Mouse (Mus musculus): ENCODE results near the gene Rgr. TPM values are rescaled to one million over a fixed set of nuclear protein-coding genes. Genes with fewer than 3 reads are reported as not detected.
A peak's percentile ranks its signal among the peaks of the same experiment; 100 is the strongest.

Gene Rgr
- polyA plus RNA-seq, 1 experiment = not detected

DNA sequence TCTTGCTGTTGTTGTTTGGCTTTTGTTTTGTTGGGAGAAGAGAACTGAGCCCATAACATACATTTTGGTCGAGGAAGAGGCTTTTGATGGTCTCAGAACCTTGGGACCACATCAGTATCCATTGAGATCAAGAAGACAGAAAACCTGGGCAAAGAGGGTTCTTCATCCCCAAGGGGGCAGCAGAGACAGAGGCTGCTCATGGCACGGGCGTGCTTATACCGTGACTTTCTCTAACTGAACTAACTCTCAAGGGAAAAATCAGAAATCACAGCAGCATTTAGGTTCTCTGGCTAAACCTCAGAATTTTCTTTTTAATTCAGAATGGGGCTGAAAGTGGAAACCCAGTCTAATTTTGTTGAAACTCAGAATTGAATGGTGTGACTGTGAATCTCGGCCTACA lies 14.3 kb downstream of the Rgr start:
- H3K4me3 ChIP-seq (replicated peaks; ENCODE audit: extremely low read depth, low read depth, low read length) = no peak overlapping the region
- TF ChIP-seq POLR2A (IDR thresholded peaks at IDR 0.05; ENCODE audit: borderline replicate concordance, extremely low read depth, low read depth, low read length) (no peak), CTCF (IDR thresholded peaks at IDR 0.05; ENCODE audit: insufficient read depth, low read length) (no peak)
- 46% methylated on average over 5 of the region's 5 CpGs for WGBS
- no peaks in the 10 kb centered on the region; the same call in 1 of the 2 replicates for H3K4me1 ChIP-seq (ENCODE audit: control insufficient read depth, insufficient read depth, low read length)
- no peak for DNase-seq

DNA sequence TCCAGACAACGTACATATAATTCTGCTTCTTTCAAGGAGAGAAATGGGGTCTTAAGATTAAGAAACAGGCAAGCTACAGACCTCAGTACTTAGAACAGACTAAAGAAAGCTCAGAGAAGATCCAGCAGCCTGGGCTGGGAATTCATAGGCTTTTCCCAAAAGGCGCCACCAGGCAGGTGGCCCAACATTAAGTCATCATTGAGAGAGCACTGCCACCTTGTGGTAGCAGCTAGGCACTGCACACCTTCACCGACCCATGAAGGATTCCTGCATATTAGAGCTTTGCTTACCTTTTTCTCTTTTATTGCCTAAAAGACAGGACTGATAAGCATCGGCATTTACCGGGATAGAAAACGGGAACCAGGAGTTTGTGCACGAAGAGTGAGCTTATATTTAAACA lies 15.5 kb downstream of the Rgr start:
- DNase-seq = peak; percentile 68
- WGBS = 12% methylated on average over 7 of the region's 7 CpGs
- H3K4me1 ChIP-seq (ENCODE audit: control insufficient read depth, insufficient read depth, low read length) = no peaks in the 10 kb centered on the region; the same call in 1 of the 2 replicates
- TF ChIP-seq POLR2A (IDR thresholded peaks at IDR 0.05; ENCODE audit: borderline replicate concordance, extremely low read depth, low read depth, low read length) (no peak), CTCF (IDR thresholded peaks at IDR 0.05; ENCODE audit: insufficient read depth, low read length) (peak; percentile 99)
- H3K4me3 ChIP-seq (replicated peaks; ENCODE audit: extremely low read depth, low read depth, low read length) = peak overlapping the region; percentile 20

DNA sequence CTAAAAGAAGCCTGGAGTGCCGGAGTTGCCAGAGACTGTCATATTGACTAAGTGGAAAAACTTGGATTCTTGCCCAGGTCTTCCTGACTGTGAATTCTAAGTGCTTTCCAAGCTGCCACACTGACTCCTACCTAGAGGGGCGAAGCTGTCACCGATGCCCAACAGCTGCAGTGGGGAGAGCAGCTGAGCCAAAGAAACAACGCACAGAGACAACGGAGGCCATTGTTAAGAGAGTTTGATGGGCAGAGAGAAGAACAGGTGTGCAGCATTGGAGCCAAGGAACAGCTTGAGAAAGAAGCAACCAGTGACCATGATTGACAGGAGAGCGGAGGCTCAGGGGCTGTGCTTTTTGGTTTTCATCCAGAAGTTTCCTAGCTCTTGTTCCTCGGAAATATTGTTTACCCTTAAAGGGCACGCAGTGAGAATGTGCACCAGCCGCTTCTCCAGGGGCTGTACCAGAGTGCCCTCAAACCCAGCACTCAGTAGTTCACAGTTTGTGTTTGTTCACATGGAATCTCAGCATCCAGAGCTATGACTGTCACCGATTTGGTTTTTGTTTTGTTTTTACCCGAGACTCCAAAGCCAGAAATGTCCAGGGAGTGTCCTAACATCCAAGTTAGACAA lies 16.2 kb downstream of the Rgr start:
- 36% methylated on average over 11 of the region's 11 CpGs for WGBS
- no peak for DNase-seq
- Histone ChIP-seq H3K4me1 (ENCODE audit: control insufficient read depth, insufficient read depth, low read length) (no peaks in the 10 kb centered on the region; the same call in 1 of the 2 replicates), H3K4me3 (replicated peaks; ENCODE audit: extremely low read depth, low read depth, low read length) (no peak overlapping the region)
- no peak for TF ChIP-seq CTCF (IDR thresholded peaks at IDR 0.05; ENCODE audit: insufficient read depth, low read length)

DNA sequence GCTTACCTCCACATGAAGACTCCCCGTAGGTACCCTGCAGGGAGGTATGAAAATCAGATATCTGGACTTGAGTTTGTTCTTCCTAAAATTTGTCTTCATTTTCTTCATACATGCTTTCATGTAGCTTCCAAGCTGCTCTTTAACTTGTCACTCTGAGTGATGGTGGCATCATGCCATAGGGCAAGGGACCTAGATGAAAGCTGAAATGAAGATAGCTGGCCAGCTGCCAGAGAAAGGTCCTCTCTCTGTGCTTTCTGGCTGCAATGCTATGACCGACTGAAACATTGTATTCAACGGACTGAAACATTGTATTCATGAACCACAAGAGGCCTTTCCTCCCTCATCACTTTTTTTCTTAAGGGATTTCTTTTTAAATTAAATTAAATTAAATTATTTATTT lies 20.2 kb downstream of the Rgr start:
- 73% methylated on average over 3 of the region's 3 CpGs for WGBS
- no peak for DNase-seq
- no peak overlapping the region for H3K4me3 ChIP-seq (replicated peaks; ENCODE audit: extremely low read depth, low read depth, low read length)
- no peak for TF ChIP-seq POLR2A (IDR thresholded peaks at IDR 0.05; ENCODE audit: borderline replicate concordance, extremely low read depth, low read depth, low read length)
- no peaks in the 10 kb centered on the region; the same call in 1 of the 2 replicates for H3K4me1 ChIP-seq (ENCODE audit: control insufficient read depth, insufficient read depth, low read length)

DNA sequence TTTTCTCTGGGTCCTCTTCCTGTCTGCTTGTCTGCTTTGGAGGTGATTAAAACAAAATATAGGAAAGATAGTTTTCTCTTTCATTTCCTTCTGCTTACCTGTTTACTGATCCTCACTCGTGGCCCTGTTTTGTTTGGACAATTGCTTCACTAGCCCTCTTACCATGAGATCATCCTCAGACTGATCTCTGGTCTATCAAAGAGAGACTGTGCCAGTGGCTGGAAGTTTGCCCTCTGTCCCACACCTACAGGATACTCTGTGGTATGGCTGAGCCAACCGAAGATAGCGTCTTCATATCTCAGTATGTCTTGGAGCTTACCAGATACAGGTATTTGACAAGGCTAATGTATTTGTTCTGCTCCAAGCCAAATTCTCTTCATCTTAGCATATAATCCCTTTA lies 20.8 kb downstream of the Rgr start:
- no peaks in the 10 kb centered on the region; the same call in 1 of the 2 replicates for H3K4me1 ChIP-seq (ENCODE audit: control insufficient read depth, insufficient read depth, low read length)
- TF ChIP-seq CTCF (IDR thresholded peaks at IDR 0.05; ENCODE audit: insufficient read depth, low read length) = no peak
- TF ChIP-seq POLR2A (IDR thresholded peaks at IDR 0.05; ENCODE audit: borderline replicate concordance, extremely low read depth, low read depth, low read length) = no peak
- no peak overlapping the region for H3K4me3 ChIP-seq (replicated peaks; ENCODE audit: extremely low read depth, low read depth, low read length)
- WGBS = 84% methylated on average over 3 of the region's 3 CpGs
- DNase-seq = no peak

DNA sequence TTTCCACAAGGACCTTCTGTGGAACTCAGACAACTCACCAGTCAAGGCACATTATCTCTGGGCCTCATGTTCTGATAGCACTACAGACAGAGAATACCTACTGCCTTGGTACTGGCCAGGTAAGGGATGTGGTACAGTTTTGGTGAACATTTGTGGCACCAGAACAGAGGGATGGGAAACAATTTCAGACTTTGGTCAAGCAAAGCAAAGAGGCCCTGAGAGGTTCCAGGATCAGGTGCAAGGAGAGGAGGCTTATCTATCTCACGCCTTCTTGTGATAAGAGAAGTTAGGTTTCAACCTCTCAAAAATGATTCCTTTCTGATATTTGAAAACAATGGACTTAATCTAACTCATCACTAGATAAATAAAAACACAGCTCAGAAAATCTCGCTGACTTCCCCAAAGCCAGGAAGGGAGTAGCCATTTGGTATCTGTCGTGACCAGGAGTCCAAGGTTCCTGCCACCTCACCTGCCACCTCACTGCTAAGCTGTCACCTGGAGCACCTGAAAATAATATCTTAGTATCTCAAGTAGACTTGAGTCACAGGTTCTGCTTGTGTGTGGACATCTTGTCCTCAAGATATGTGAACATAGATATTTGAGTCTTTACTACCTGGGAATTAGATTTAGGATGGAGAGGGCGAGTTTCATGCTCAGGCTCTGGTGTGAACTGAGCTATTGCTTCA lies 21.4 kb downstream of the Rgr start:
- 68% methylated on average over 4 of the region's 4 CpGs for WGBS
- DNase-seq = no peak
- TF ChIP-seq CTCF (IDR thresholded peaks at IDR 0.05; ENCODE audit: insufficient read depth, low read length) (no peak), POLR2A (IDR thresholded peaks at IDR 0.05; ENCODE audit: borderline replicate concordance, extremely low read depth, low read depth, low read length) (no peak)

DNA sequence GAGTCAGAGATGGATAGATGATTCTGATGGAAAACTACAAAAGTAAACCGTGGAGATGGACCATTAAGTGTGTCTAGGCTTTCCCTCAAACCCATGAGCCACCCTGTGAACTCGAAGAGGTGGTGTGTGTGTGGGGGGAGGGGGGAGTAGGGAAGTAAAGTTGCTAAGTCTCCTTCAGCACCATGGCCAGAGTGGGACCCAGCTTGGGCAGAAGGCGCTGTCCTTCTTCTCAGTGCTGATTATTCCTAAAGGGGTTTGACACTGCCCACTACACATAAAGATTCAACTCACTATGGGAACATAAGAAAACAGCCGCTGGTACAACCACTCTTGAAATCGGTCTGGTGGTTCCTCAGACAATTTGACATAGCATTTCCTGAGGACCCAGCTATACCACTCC lies 32.9 kb downstream of the Rgr start:
- Histone ChIP-seq H3K4me1 (ENCODE audit: control insufficient read depth, insufficient read depth, low read length) (no peaks in the 10 kb centered on the region), H3K4me3 (replicated peaks; ENCODE audit: extremely low read depth, low read depth, low read length) (no peak overlapping the region)
- 29% methylated on average over 5 of the region's 5 CpGs for WGBS
- DNase-seq = no peak
- TF ChIP-seq POLR2A (IDR thresholded peaks at IDR 0.05; ENCODE audit: borderline replicate concordance, extremely low read depth, low read depth, low read length) (no peak), CTCF (IDR thresholded peaks at IDR 0.05; ENCODE audit: insufficient read depth, low read length) (no peak)

More for the DNA sequence above, 21.4 kb downstream of the Rgr start:
- Histone ChIP-seq H3K4me1 (ENCODE audit: control insufficient read depth, insufficient read depth, low read length) (no peaks in the 10 kb centered on the region), H3K4me3 (replicated peaks; ENCODE audit: extremely low read depth, low read depth, low read length) (no peak overlapping the region)

DNA sequence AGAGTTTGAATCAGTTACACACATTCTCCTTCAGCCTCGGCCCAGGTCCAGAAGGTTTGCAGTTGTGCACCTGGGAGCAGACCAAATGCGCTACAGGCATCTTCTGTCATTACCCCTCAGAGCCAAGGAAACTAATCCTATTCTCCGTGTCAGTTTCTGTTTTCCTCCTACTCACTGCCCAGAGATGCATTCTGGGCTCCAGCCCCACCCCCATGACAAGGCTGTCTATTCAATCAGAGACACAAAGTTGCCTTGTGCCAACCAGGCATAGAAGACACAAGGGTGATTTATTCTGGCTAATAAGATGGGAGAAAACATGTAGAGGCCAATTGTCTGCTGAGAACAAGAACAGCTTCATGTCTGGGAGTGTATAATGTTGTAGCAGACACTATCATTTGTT lies 35.1 kb downstream of the Rgr start:
- WGBS = 51% methylated on average over 3 of the region's 3 CpGs
- H3K4me3 ChIP-seq (replicated peaks; ENCODE audit: extremely low read depth, low read depth, low read length) = no peak overlapping the region
- H3K4me1 ChIP-seq (ENCODE audit: control insufficient read depth, insufficient read depth, low read length) = no peaks in the 10 kb centered on the region
- TF ChIP-seq POLR2A (IDR thresholded peaks at IDR 0.05; ENCODE audit: borderline replicate concordance, extremely low read depth, low read depth, low read length) (no peak), CTCF (IDR thresholded peaks at IDR 0.05; ENCODE audit: insufficient read depth, low read length) (no peak)
- DNase-seq = no peak

DNA sequence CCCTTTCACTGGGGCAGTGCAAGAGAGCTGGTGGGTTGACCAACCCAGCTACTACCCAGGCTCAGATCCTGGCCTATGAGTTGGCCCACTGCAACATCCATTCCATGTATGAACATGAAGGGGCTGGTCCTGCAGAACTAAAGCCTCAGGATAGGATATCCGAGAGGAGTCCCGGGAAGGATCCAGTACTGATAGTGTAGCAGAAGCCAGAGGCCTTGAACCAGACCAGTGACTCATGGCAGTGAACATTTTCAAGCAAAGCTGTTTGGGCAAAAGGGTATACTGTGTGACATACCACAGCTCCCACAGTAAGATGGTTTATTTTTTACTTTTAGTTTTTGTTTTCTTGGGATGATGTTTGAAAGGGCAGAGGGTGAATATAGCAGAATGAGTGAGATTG lies 39.1 kb downstream of the Rgr start:
- no peak for DNase-seq
- TF ChIP-seq POLR2A (IDR thresholded peaks at IDR 0.05; ENCODE audit: borderline replicate concordance, extremely low read depth, low read depth, low read length) = no peak
- no peak for TF ChIP-seq CTCF (IDR thresholded peaks at IDR 0.05; ENCODE audit: insufficient read depth, low read length)
- 80% methylated on average over 2 of the region's 2 CpGs for WGBS
- Histone ChIP-seq H3K4me3 (replicated peaks; ENCODE audit: extremely low read depth, low read depth, low read length) (no peak overlapping the region), H3K4me1 (ENCODE audit: control insufficient read depth, insufficient read depth, low read length) (no peaks in the 10 kb centered on the region)

DNA sequence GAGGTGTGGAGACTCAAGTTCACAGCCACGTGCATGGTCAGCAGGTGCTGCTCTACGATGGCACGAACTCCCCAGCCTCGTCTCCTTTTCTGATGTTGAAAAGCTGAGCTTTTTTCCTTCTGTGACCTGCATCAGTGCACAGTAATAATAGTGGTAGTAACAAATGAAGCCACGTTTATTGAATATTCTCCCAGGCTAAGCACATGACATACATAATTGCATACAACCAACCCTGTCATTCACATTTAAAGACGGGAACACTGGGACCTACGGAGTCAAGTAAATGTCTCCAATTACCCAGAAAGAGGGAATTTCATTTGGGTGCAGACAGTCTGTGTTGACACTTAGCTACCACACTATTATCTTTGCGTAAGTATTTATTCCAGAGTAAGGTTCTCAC lies 42.3 kb downstream of the Rgr start:
- WGBS = 74% methylated on average over 8 of the region's 8 CpGs
- no peaks in the 10 kb centered on the region for H3K4me1 ChIP-seq (ENCODE audit: control insufficient read depth, insufficient read depth, low read length)
- H3K4me3 ChIP-seq (replicated peaks; ENCODE audit: extremely low read depth, low read depth, low read length) = no peak overlapping the region
- no peak for DNase-seq
- TF ChIP-seq CTCF (IDR thresholded peaks at IDR 0.05; ENCODE audit: insufficient read depth, low read length) = no peak
- no peak for TF ChIP-seq POLR2A (IDR thresholded peaks at IDR 0.05; ENCODE audit: borderline replicate concordance, extremely low read depth, low read depth, low read length)

Measured in lung, adult 2 months (tissue).